Mouse (Mus musculus): ENCODE measurements around the gene Hjurp. TPM values are rescaled to one million over a fixed set of nuclear protein-coding genes. Genes with fewer than 3 reads are reported as not detected.
"Not testable (repeated sequence)": the region's sequence is repeated elsewhere in the genome, so short reads cannot be mapped to it uniquely, and the experiment has no call there.

Gene Hjurp
- polyA plus RNA-seq, 1 experiment from 2014 or later = 211 TPM

DNA sequence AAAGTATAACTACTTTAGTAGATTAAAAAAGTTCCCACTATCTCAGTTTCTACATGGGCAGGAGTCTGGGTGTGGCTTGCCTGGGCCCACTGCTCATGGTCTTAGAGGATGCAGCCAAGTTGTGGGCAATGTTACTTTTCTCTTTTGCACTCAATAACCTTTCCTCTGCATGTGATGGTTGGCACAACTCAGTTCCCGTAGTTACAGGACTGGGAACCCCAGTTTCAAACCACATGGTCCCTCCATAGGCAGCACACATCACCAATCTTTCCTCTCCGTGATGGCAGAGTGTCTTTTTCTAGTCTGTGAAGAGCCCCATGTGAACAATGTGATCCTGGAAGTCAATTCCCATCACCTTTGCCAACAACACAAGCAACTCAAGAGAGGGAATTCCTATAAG lies 50.0 kb downstream of the Hjurp start:
- Histone ChIP-seq H3K9me3 (ENCODE audit: control insufficient read depth, low read depth, low read length) (peaks cover 67% of the 10 kb centered on the region), H3K27me3 (ENCODE audit: control insufficient read depth, insufficient read depth, low read length) (no peaks in the 10 kb centered on the region), H3K27ac (ENCODE audit: low read length) (no peak overlapping the region), H3K36me3 (ENCODE audit: control insufficient read depth, insufficient read depth, low read length) (no peaks in the 10 kb centered on the region), H3K4me1 (ENCODE audit: control insufficient read depth, insufficient read depth, low read length) (no peaks in the 10 kb centered on the region), H3K9ac (replicated peaks; ENCODE audit: low read depth, low read length) (no peak overlapping the region), H3K4me3 (ENCODE audit: low read depth, low read length) (no peak overlapping the region), H3K4me2 (replicated peaks; ENCODE audit: low read depth, low read length) (no peak overlapping the region)
- ATAC-seq (ENCODE audit: insufficient number of reproducible peaks, insufficient read depth, low FRiP score, low read depth) = no peak
- WGBS = 59% methylated on average over 2 of the region's 2 CpGs

DNA sequence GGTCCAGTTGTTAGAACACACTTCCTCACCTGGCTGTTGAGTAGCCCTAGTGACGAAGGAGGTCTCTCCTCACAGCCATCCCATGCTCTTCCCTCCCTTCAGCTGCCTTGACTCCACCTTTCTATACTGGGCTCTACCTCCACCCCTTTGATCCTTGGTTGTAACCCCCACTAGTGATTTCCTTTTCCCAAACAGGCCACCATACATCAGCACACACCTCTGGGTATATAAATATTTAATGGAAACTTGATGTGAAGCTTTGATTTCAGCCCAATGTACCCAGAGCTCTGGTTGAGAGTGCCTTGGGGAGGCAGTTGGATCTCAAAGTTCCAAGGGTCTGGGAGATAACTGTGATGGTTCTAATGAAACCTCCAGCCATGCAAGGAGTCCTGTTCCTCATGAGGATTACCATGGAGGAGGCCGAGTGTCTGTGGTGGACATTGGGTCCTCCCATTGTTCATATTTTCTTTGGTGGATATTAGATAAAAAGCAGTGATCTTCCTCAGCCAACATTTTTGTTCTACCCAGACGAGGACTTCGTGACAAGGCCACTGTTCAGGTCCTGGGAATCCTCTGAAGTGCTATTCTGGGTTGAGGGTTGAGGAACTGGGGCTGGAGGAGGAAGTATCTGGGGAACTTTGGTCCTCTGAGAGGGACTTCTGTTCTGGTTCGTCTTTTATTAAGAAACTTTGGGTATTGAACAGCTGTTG lies 50.6 kb downstream of the Hjurp start, which contains the start of gene Mroh2a:
Gene Mroh2a, plus strand, starts transcription at position 317 of the 710 bp plus-strand sequence.
- Histone ChIP-seq H3K36me3 (ENCODE audit: control insufficient read depth, insufficient read depth, low read length) (no peaks in the 10 kb centered on the region), H3K9me3 (ENCODE audit: control insufficient read depth, low read depth, low read length) (peaks cover 65% of the 10 kb centered on the region), H3K4me3 (ENCODE audit: low read depth, low read length) (no peak within 1 kb of the TSS), H3K4me1 (ENCODE audit: control insufficient read depth, insufficient read depth, low read length) (no peaks in the 10 kb centered on the region), H3K4me2 (replicated peaks; ENCODE audit: low read depth, low read length) (no peak within 1 kb of the TSS), H3K9ac (replicated peaks; ENCODE audit: low read depth, low read length) (no peak within 1 kb of the TSS), H3K27ac (ENCODE audit: low read length) (no peak within 1 kb of the TSS), H3K27me3 (ENCODE audit: control insufficient read depth, insufficient read depth, low read length) (no peaks in the 10 kb centered on the region)
- ATAC-seq (ENCODE audit: insufficient number of reproducible peaks, insufficient read depth, low FRiP score, low read depth) = no peak
- 57% methylated on average over 5 of the region's 5 CpGs for WGBS

DNA sequence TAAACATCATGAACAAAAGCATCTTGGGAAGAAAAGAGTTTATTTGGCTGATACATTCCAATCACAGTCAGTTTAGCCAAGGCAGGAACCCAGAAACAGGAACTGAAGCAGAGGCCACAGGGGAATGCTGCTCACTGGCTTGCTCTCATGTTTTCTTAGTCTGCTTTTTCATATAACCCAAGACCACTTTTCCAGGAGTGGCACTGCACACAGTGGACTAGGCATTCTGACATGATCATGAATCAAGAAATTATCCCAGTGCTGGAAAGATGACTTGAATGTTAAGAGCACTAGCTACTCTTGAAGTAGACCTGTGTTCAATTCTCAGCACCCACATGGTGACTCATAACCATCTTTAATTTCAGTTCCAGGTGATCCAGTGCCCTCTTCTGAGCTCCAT lies 51.7 kb downstream of the Hjurp start:
- H3K4me1 ChIP-seq (ENCODE audit: control insufficient read depth, insufficient read depth, low read length) = no peaks in the 10 kb centered on the region
- ATAC-seq (ENCODE audit: insufficient number of reproducible peaks, insufficient read depth, low FRiP score, low read depth) = no peak
- no peak overlapping the region for H3K9ac ChIP-seq (replicated peaks; ENCODE audit: low read depth, low read length)
- no peak overlapping the region for H3K4me3 ChIP-seq (ENCODE audit: low read depth, low read length)
- no peaks in the 10 kb centered on the region for H3K27me3 ChIP-seq (ENCODE audit: control insufficient read depth, insufficient read depth, low read length)
- H3K4me2 ChIP-seq (replicated peaks; ENCODE audit: low read depth, low read length) = no peak overlapping the region
- peaks cover 54% of the 10 kb centered on the region for H3K9me3 ChIP-seq (ENCODE audit: control insufficient read depth, low read depth, low read length)
- H3K27ac ChIP-seq (ENCODE audit: low read length) = no peak overlapping the region
- H3K36me3 ChIP-seq (ENCODE audit: control insufficient read depth, insufficient read depth, low read length) = no peaks in the 10 kb centered on the region

DNA sequence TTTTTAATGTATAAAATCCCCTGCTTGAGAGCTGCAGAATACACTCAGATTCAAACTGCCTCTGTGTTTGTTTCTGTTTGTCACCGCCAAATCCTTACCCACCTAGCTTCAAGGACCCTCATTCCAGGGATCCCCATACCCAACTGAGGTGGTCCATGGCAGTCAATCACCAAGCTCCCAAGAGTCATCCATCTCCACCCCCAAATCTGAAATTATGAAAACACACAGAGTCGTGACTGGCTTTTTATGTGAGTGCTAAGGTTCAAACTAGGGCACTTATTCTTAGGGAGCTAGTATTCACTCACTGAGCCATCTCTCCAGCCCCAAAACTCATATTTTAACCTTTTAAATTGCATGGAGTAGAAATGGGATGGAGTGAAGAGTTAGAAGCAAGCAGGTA lies 52.1 kb downstream of the Hjurp start:
- not testable (repeated sequence) for H3K36me3 ChIP-seq (ENCODE audit: control insufficient read depth, insufficient read depth, low read length); H3K4me1 ChIP-seq (ENCODE audit: control insufficient read depth, insufficient read depth, low read length); ATAC-seq (ENCODE audit: insufficient number of reproducible peaks, insufficient read depth, low FRiP score, low read depth); H3K27me3 ChIP-seq (ENCODE audit: control insufficient read depth, insufficient read depth, low read length); H3K4me3 ChIP-seq (ENCODE audit: low read depth, low read length); H3K27ac ChIP-seq (ENCODE audit: low read length); H3K4me2 ChIP-seq (replicated peaks; ENCODE audit: low read depth, low read length); H3K9ac ChIP-seq (replicated peaks; ENCODE audit: low read depth, low read length)
- peaks cover 50% of the 10 kb centered on the region for H3K9me3 ChIP-seq (ENCODE audit: control insufficient read depth, low read depth, low read length)
- 34% methylated on average over 2 of the region's 2 CpGs for WGBS

DNA sequence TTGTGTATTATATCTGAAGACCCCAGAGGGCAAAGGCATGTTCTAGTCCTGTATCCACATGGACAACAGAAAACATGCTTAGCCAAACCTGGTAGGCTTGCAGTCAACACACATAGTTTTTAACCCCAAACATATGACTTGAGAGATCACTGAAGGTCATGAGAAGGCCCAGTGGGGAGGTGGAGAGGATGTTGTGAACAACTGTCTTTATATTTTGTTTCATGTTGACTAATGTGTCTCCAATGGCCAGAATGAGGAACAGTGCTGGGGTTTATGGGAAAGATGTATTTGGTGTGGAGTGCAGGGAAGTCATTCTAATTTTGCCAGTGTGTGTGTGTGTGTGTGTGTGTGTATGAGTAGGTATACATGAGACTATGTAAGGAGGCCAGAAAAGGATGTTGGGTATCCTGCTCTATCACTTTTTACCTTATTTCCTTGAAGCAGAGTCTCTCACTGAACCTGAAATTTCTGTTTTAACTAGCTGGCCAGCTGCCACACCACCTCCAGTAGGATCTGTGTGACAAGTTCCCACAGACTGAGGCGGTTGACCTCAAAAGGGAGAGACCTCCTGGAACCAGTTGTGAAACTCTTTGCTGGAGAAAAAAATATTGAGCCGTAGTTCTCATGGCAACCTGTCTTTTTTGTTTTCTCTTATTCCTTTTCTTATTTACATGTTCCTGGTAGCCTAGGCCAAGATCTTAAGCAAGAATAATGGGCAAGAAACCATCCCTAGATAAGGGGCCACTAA lies 53.2 kb downstream of the Hjurp start:
- Histone ChIP-seq H3K4me3 (ENCODE audit: low read depth, low read length) (no peak overlapping the region), H3K27me3 (ENCODE audit: control insufficient read depth, insufficient read depth, low read length) (no peaks in the 10 kb centered on the region), H3K4me2 (replicated peaks; ENCODE audit: low read depth, low read length) (no peak overlapping the region), H3K9me3 (ENCODE audit: control insufficient read depth, low read depth, low read length) (peaks cover 39% of the 10 kb centered on the region), H3K9ac (replicated peaks; ENCODE audit: low read depth, low read length) (no peak overlapping the region), H3K27ac (ENCODE audit: low read length) (no peak overlapping the region), H3K4me1 (ENCODE audit: control insufficient read depth, insufficient read depth, low read length) (no peaks in the 10 kb centered on the region), H3K36me3 (ENCODE audit: control insufficient read depth, insufficient read depth, low read length) (no peaks in the 10 kb centered on the region)
- WGBS = 69% methylated on average over 2 of the region's 2 CpGs
- ATAC-seq (ENCODE audit: insufficient number of reproducible peaks, insufficient read depth, low FRiP score, low read depth) = no peak

DNA sequence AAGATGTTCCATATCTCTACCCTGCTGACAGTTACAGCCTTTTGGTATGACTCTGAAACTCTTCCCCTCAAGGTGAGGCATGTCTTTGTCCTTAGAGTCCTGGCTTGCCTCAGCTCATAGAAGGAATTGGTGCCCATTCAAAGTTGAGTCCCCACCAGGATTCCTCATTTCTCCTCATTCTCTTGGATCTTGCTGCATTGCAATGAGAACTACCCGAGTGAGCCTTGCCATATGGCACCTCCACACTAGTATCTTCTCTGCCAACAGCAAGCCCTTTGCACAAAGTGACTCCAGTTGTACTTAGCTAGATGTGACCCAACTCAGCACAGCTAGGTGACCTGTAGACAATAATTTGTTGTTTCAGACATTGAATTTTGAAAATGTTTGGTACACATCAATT lies 53.8 kb downstream of the Hjurp start:
- Histone ChIP-seq H3K4me1 (ENCODE audit: control insufficient read depth, insufficient read depth, low read length) (no peaks in the 10 kb centered on the region), H3K4me2 (replicated peaks; ENCODE audit: low read depth, low read length) (no peak overlapping the region), H3K27me3 (ENCODE audit: control insufficient read depth, insufficient read depth, low read length) (no peaks in the 10 kb centered on the region), H3K9ac (replicated peaks; ENCODE audit: low read depth, low read length) (no peak overlapping the region), H3K4me3 (ENCODE audit: low read depth, low read length) (no peak overlapping the region), H3K27ac (ENCODE audit: low read length) (no peak overlapping the region), H3K36me3 (ENCODE audit: control insufficient read depth, insufficient read depth, low read length) (no peaks in the 10 kb centered on the region), H3K9me3 (ENCODE audit: control insufficient read depth, low read depth, low read length) (peaks cover 33% of the 10 kb centered on the region)
- ATAC-seq (ENCODE audit: insufficient number of reproducible peaks, insufficient read depth, low FRiP score, low read depth) = no peak
- WGBS = 46% methylated on average over 1 of the region's 1 CpGs

DNA sequence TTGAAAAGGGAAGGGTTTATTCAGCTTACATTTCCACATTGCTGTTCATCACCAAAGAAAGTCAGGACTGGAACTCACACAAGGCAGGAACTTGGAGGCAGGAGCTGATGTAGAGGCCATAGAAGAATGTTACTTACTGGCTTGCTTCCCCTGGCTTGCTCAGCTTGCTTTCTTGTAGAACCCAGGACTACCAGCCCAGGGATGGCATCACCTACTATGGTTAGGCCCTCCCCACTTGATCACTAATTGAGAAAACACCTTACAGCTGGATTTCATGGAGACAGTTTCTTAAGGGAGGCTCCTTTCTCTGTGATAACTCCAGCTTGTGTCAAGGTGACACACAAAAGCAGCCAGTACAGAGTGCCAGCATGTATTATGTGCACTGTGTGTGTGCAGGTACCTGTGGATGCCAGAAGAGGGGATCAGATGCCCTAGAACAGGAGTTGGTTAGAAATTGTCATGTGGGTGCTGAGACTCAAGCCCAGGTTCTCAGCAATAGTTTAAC lies 54.4 kb downstream of the Hjurp start:
- H3K36me3 ChIP-seq (ENCODE audit: control insufficient read depth, insufficient read depth, low read length); H3K27me3 ChIP-seq (ENCODE audit: control insufficient read depth, insufficient read depth, low read length); H3K4me1 ChIP-seq (ENCODE audit: control insufficient read depth, insufficient read depth, low read length); H3K4me3 ChIP-seq (ENCODE audit: low read depth, low read length); H3K4me2 ChIP-seq (replicated peaks; ENCODE audit: low read depth, low read length); H3K9ac ChIP-seq (replicated peaks; ENCODE audit: low read depth, low read length); ATAC-seq (ENCODE audit: insufficient number of reproducible peaks, insufficient read depth, low FRiP score, low read depth); H3K27ac ChIP-seq (ENCODE audit: low read length): not testable (repeated sequence)
- peaks cover 28% of the 10 kb centered on the region for H3K9me3 ChIP-seq (ENCODE audit: control insufficient read depth, low read depth, low read length)

DNA sequence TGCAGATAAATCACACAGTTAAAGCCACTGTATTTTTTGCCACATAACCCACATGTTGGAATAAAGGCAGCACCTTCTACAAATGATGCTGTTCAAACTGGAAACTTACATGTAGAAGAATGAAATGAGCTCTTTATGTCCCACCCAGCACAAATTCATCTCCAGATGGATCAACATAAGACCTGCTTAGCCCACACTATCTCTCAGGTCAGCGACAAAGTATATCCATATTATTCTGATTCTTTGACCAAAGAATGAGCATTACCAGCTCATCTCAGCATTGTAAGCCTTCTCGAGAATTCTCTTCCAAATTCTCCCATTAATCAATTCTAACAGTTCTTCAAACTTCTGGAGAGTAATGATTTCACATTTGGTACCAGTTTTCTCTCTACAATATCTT lies 55.2 kb downstream of the Hjurp start:
- Histone ChIP-seq H3K9ac (replicated peaks; ENCODE audit: low read depth, low read length) (no peak overlapping the region), H3K9me3 (ENCODE audit: control insufficient read depth, low read depth, low read length) (peaks cover 25% of the 10 kb centered on the region), H3K36me3 (ENCODE audit: control insufficient read depth, insufficient read depth, low read length) (no peaks in the 10 kb centered on the region), H3K4me3 (ENCODE audit: low read depth, low read length) (no peak overlapping the region), H3K27ac (ENCODE audit: low read length) (no peak overlapping the region), H3K4me1 (ENCODE audit: control insufficient read depth, insufficient read depth, low read length) (no peaks in the 10 kb centered on the region), H3K27me3 (ENCODE audit: control insufficient read depth, insufficient read depth, low read length) (no peaks in the 10 kb centered on the region), H3K4me2 (replicated peaks; ENCODE audit: low read depth, low read length) (no peak overlapping the region)
- 53% methylated on average over 2 of the region's 2 CpGs for WGBS
- ATAC-seq (ENCODE audit: insufficient number of reproducible peaks, insufficient read depth, low FRiP score, low read depth) = no peak

Data from stomach, embryonic 14.5 days (tissue).